Mouse (Mus musculus): ENCODE results near the gene Zfp560. TPM values are rescaled to one million over a fixed set of nuclear protein-coding genes. Genes with fewer than 3 reads are reported as not detected.
"Not testable (repeated sequence)": the region's sequence is repeated elsewhere in the genome, so short reads cannot be mapped to it uniquely, and the experiment has no call there.

The Zfp560 gene
- polyA plus RNA-seq (2012; rRNA removed), result 20.2 and 20.9 TPM in 2 replicates

GRCm38 (mm10) chr9:20384532-20385342, at the start of gene Zfp560:
TSS of gene Zfp560 (minus strand) at chr9:20385177.
- DNase-seq (ENCODE audit: extremely low spot score in 1 of 2, low spot score in 1 of 2), result peak; percentile 29 to 92

- DNase-seq (ENCODE audit: extremely low spot score in 1 of 2, low spot score in 1 of 2), result no peak
These were observed 45.0 kb upstream of the Zfp560 start for GRCm38 (mm10) chr9:20430004-20430403.

- DNase-seq (ENCODE audit: extremely low spot score in 1 of 2, low spot score in 1 of 2), result no peak
These were observed 26.5 kb upstream of the Zfp560 start for GRCm38 (mm10) chr9:20411460-20411859.

- DNase-seq (ENCODE audit: extremely low spot score in 1 of 2, low spot score in 1 of 2), result no peak
These were observed 24.3 kb upstream of the Zfp560 start for GRCm38 (mm10) chr9:20409319-20409718.

- DNase-seq (ENCODE audit: extremely low spot score in 1 of 2, low spot score in 1 of 2), result peak in 1 of 2 experiments; percentile 3
These were observed 346 bp upstream of the Zfp560 start for GRCm38 (mm10) chr9:20385343-20385703.

- DNase-seq (ENCODE audit: extremely low spot score in 1 of 2, low spot score in 1 of 2), result no peak
These were observed 1.3 kb downstream of the Zfp560 start for GRCm38 (mm10) chr9:20383659-20384058.

- no peak for DNase-seq (ENCODE audit: extremely low spot score in 1 of 2, low spot score in 1 of 2)
These were observed 10.3 kb downstream of the Zfp560 start for GRCm38 (mm10) chr9:20374712-20375111.

GRCm38 (mm10) chr9:20367311-20367710, 17.7 kb downstream of the Zfp560 start:
- no peak for DNase-seq (ENCODE audit: extremely low spot score in 1 of 2, low spot score in 1 of 2)

GRCm38 (mm10) chr9:20348501-20348900, 36.5 kb downstream of the Zfp560 start:
- no peak for DNase-seq (ENCODE audit: extremely low spot score in 1 of 2, low spot score in 1 of 2)

GRCm38 (mm10) chr9:20335994-20336393, 49.0 kb downstream of the Zfp560 start, which contains the start of gene Olfr18:
TSS of gene Olfr18 (minus strand) at chr9:20336094.
- DNase-seq (ENCODE audit: extremely low spot score in 1 of 2, low spot score in 1 of 2), result no peak

GRCm38 (mm10) chr9:20298232-20298631, 86.7 kb downstream of the Zfp560 start, which contains the start of gene Olfr873:
TSS of gene Olfr873 (plus strand) at chr9:20298532.
- no peak for DNase-seq (ENCODE audit: extremely low spot score in 1 of 2, low spot score in 1 of 2)

GRCm38 (mm10) chr9:20295562-20295961, 89.4 kb downstream of the Zfp560 start:
- not testable (repeated sequence) for DNase-seq (ENCODE audit: extremely low spot score in 1 of 2, low spot score in 1 of 2)

Other genes with a start within 250 kb of the Zfp560 start
- not detected in 2 replicates for gene Olfr870, start 211.1 kb downstream of the Zfp560 start, polyA plus RNA-seq (2012; rRNA removed)
- not detected in 2 replicates for gene Olfr871, start 173.0 kb downstream of the Zfp560 start, polyA plus RNA-seq (2012; rRNA removed)
- not detected in 2 replicates for gene Olfr872, start 148.1 kb downstream of the Zfp560 start, polyA plus RNA-seq (2012; rRNA removed)
- not detected in 2 replicates for gene Olfr39, start 102.8 kb downstream of the Zfp560 start, polyA plus RNA-seq (2012; rRNA removed)
- not detected in 2 replicates for gene Olfr873, start 86.6 kb downstream of the Zfp560 start, polyA plus RNA-seq (2012; rRNA removed)
- gene Olfr18, start 49.1 kb downstream of the Zfp560 start, polyA plus RNA-seq (2012; rRNA removed), result 0.12 and 0.19 TPM in 2 replicates
- 9.2 and 10.7 TPM in 2 replicates for gene Zfp26, start 75.0 kb upstream of the Zfp560 start, polyA plus RNA-seq (2012; rRNA removed)
- gene Zfp426, start 107.6 kb upstream of the Zfp560 start, polyA plus RNA-seq (2012; rRNA removed), result 17.3 and 20.1 TPM in 2 replicates
- gene Zfp266, start 136.2 kb upstream of the Zfp560 start, polyA plus RNA-seq (2012; rRNA removed), result 21.9 and 22.1 TPM in 2 replicates
- gene Zfp846, start 196.1 kb upstream of the Zfp560 start, polyA plus RNA-seq (2012; rRNA removed), result 13.4 and 15.2 TPM in 2 replicates

All from frontal cortex, adult 2 months (tissue).